Mouse (Mus musculus) testis, adult 2 months (tissue): ENCODE results near the gene Gfod2. TPM values are rescaled to one million over a fixed set of nuclear protein-coding genes. Genes with fewer than 3 reads are reported as not detected.

Source experiments
- H3K27ac ChIP-seq: fragments of 200-500 bp; 2 replicates; pipeline ENCODE4 v1.5.1; 2012; ENCODE audit warnings: low read depth, low read length; ENCODE audit not compliant: control insufficient read depth, insufficient read depth
- H3K27me3 ChIP-seq: fragments of 200-500 bp; 2 replicates; pipeline ENCODE4 v1.6.1; 2012; ENCODE audit warnings: mild to moderate bottlenecking, low read length, moderate library complexity; ENCODE audit not compliant: control insufficient read depth, insufficient read depth
- H3K36me3 ChIP-seq: fragments of 200-500 bp; 2 replicates; pipeline ENCODE4 v1.6.1; 2012; ENCODE audit warnings: mild to moderate bottlenecking, low read length; ENCODE audit not compliant: control insufficient read depth, insufficient read depth
- H3K4me1 ChIP-seq: fragments of 200-500 bp; 2 replicates; pipeline ENCODE4 v1.6.1; 2012; ENCODE audit warnings: low read length; ENCODE audit not compliant: control insufficient read depth, insufficient read depth
- H3K4me3 ChIP-seq: fragments of 200-500 bp; 2 replicates; pipeline ENCODE4 v1.5.1; 2012; ENCODE audit warnings: low read depth, mild to moderate bottlenecking, low read length, moderate library complexity, mixed read lengths; ENCODE audit not compliant: control insufficient read depth
- CTCF ChIP-seq: fragments of 200-500 bp; IDR thresholded peaks from 2 replicates; pipeline ENCODE4 v1.5.1; 2012; ENCODE audit warnings: low read depth, mild to moderate bottlenecking, inconsistent platforms, low read length, moderate library complexity; ENCODE audit not compliant: control insufficient read depth, insufficient read depth, insufficient replicate concordance
- POLR2A ChIP-seq: fragments of 200-500 bp; IDR thresholded peaks from 2 replicates; pipeline ENCODE4 v1.6.1; 2012; ENCODE audit warnings: low read depth, mild to moderate bottlenecking, inconsistent platforms, low read length, moderate library complexity; ENCODE audit not compliant: control insufficient read depth
- polyA plus RNA-seq: library from polyadenylated mRNA; depleted of rRNA; stranded (reverse); fragments of >200 nt; gene quantifications from 2 replicates; pipeline ENCODE4 v1.2.3, GENCODE M21; 2012

Gene Gfod2
- polyA plus RNA-seq, 1 experiment, result 3.3 TPM

DNA sequence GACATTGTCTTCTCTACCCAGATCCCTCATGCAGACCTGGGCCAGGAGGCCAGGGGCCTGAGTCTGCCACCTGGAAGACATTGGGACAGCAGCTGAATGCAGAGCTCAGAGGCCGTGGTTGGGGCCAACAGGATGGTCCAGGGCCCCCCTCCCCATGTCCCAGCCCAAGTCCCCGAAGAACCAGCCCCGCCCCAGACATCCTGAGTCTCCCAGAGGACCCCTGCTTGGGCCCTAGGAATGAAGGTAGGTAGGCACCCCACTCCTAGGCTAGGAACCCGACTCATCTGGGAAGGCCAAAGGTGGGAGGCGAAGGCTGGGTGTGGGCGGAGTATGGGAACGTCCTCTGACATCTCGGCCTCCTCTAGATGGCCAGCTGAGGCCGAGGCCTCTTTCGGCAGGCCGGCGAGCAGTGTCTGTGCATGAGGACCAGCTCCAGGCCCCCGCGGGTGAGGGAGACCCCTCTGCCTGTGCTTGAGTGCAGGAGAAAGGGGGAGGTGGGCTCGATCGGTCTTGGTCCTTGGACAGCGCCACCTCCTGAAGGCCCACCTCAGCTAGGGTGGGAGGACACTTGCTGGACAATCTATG, 61.2 kb downstream of the Gfod2 start:
- no peaks in the 10 kb centered on the region for H3K27me3 ChIP-seq
- H3K27ac ChIP-seq, result no peak overlapping the region
- no peak for TF ChIP-seq CTCF
- H3K36me3 ChIP-seq, result no peaks in the 10 kb centered on the region
- H3K4me3 ChIP-seq, result no peak overlapping the region
- peaks cover 30% of the 10 kb centered on the region for H3K4me1 ChIP-seq

DNA sequence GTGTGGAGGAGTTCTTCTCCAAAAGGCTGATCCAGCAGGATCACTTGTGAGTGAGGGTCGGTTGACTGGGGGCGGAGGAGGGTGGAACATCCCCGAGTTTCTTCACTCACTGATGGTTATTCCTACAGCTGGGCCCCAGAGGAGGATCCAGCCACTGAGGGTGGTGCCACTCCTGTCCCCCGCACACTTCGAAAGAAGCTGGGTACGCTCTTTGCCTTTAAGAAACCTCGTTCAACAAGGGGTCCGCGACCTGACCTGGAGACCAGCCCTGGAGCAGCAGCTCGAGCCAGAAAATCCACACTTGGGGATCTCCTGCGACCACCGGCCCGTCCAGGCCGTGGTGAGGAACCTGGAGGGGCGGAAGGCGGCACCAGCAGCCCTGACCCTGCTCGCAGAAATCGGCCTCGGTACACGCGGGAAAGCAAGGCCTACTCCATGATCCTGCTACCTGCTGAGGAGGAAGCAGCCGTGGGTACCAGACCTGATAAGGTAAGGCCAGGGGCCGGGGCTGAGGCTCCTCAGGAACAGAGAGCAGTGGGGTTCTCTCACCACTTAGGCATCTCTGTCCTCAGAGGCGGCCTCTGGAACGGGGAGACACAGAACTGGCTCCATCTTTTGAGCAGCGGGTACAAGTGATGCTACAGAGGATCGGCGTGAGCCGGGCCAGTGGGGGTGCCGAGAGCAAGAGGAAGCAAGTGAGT, 63.2 kb downstream of the Gfod2 start:
- Histone ChIP-seq H3K27ac (no peak overlapping the region), H3K27me3 (no peaks in the 10 kb centered on the region), H3K36me3 (no peaks in the 10 kb centered on the region), H3K4me1 (peaks cover 21% of the 10 kb centered on the region), H3K4me3 (no peak overlapping the region)
- TF ChIP-seq POLR2A (no peak), CTCF (no peak)

GRCm38 (mm10) chr8:105694051-105694799, 64.2 kb downstream of the Gfod2 start:
- Histone ChIP-seq H3K27me3 (no peaks in the 10 kb centered on the region), H3K4me1 (peaks cover 19% of the 10 kb centered on the region), H3K27ac (no peak overlapping the region), H3K4me3 (peak overlapping the region; percentile 41), H3K36me3 (no peaks in the 10 kb centered on the region)
- no peak for TF ChIP-seq CTCF
- TF ChIP-seq POLR2A, result no peak

DNA sequence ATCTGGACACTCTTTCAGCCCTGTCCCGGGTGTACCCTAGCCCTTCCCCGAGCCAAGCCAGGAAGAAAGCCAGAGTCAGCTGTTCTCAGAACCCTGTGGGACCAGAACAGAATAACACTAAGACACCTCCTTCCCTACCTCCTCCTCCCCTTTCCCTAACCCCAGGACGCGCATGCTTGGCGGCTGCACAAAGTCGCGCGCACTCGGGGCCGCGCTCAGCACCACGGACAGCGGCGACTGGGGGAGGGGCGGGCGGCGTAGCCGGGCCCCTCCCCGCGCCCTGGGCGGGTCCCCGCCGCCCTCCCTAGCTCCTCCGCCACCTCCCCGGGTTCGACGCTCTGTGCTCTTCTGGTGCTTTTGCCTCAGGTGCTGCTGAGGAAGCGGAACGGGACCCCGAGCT, 64.8 kb downstream of the Gfod2 start:
- Histone ChIP-seq H3K4me3 (peak overlapping the region; percentile 41), H3K27ac (no peak overlapping the region), H3K27me3 (no peaks in the 10 kb centered on the region)

GRCm38 (mm10) chr8:105692449-105693182, 65.8 kb downstream of the Gfod2 start:
- Histone ChIP-seq H3K4me1 (peaks cover 19% of the 10 kb centered on the region), H3K4me3 (no peak overlapping the region), H3K27ac (no peak overlapping the region), H3K27me3 (no peaks in the 10 kb centered on the region), H3K36me3 (no peaks in the 10 kb centered on the region)
- TF ChIP-seq CTCF (no peak), POLR2A (no peak)

More for the DNA sequence above, 64.8 kb downstream of the Gfod2 start:
- Histone ChIP-seq H3K4me1 (peaks cover 19% of the 10 kb centered on the region), H3K36me3 (no peaks in the 10 kb centered on the region)
- TF ChIP-seq CTCF, result no peak
- TF ChIP-seq POLR2A, result no peak

DNA sequence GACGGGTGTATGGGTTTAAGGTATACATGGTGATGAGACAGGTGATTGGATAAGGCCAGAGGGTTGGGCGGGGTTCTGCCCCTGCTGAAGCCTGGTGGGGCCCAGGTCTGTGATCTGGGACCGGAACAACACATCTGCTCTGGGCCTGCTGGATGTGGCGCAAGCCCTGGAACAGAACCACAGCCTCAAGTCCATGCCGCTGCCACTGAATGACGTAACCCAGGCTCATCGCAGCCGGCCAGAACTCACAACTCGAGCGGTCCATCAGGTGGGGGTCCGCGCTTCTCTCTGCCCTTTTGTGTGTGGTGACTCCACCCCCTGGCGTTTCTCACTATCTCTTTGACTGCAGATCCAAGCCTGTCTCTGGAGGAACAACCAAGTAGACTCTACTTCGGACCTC, 67.5 kb downstream of the Gfod2 start:
- Histone ChIP-seq H3K27ac (no peak overlapping the region), H3K36me3 (no peaks in the 10 kb centered on the region), H3K4me1 (peaks cover 19% of the 10 kb centered on the region), H3K4me3 (no peak overlapping the region), H3K27me3 (no peaks in the 10 kb centered on the region)
- TF ChIP-seq CTCF, result no peak
- TF ChIP-seq POLR2A, result no peak

- H3K4me1 ChIP-seq, result peaks cover 16% of the 10 kb centered on the region
- no peak for TF ChIP-seq CTCF
- no peak for TF ChIP-seq POLR2A
- no peak overlapping the region for H3K4me3 ChIP-seq
- H3K27me3 ChIP-seq, result no peaks in the 10 kb centered on the region
- no peaks in the 10 kb centered on the region for H3K36me3 ChIP-seq
- no peak overlapping the region for H3K27ac ChIP-seq
Observed at GRCm38 (mm10) chr8:105689983-105690360, 68.5 kb downstream of the Gfod2 start.
